Mouse (Mus musculus): Measurements from ENCODE around the gene Tmem82.

DNA sequence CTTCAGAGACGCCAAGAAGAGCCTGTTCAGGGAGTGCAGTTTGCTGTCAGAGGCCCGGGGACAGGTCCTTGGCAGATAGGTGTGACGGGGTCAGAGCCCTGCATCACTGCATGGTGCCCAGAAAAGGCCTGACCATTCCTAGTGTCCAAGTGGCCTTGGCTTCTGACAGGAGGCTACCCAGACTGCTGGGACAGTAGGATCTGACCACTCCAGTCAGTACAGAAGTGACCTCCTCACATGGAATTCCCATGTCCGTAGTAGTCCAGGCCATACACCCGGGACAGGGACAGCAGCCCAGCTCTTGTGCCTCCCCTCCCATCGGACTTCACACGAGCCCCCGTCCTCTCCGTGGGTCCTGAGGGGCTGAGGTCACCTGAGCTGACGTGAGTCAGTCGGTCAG lies 11.6 kb upstream of the Tmem82 start:
- no peak for TF ChIP-seq GATA1 (IDR thresholded peaks at IDR 0.05; ENCODE audit: borderline replicate concordance, low read length)
- no peak for TF ChIP-seq FLI1 (IDR thresholded peaks at IDR 0.05; ENCODE audit: low read length)
